Mouse (Mus musculus) left cerebral cortex, adult 18-20 months (tissue): ENCODE results near the gene Atp8a2. TPM values are rescaled to one million over a fixed set of nuclear protein-coding genes. Genes with fewer than 3 reads are reported as not detected.

Source experiments
- DNase-seq, 2 experiments: peaks; one replicate each; pipeline ENCODE4 v3.0.0; 2021 to 2022; ENCODE audit warnings: low spot score in 2 of 2, mixed read lengths in 1 of 2
- total RNA-seq, 2 experiments: library from RNA; stranded (reverse); gene quantifications; 2 replicates each; pipeline ENCODE4 v1.2.3; 2021

The Atp8a2 gene
- total RNA-seq, 2 experiments from 2014 or later: 63.7 to 65.5 TPM

- DNase-seq: no peak
These were observed 394.9 kb downstream of the Atp8a2 start for GRCm38 (mm10) chr14:59801961-59802599.

DNA sequence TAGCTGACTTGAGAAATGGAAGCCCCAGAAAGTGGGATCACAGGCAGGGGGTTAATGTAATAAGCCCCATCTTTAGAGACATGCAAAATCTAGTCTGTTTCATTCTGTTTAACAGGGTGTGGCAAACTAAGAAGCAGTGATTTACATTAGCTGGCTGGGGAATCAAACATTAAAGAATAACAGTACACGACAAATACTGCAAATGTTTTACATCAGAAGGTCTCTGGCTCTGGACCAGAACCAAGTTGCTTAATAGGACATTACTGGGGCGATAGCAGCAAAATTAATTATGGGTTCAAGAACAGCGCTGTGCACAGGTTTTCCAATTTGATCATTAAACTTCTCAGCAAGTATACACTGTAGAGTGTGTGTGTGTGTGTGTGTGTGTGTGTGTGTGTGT is 397.5 kb downstream of the Atp8a2 start:
- DNase-seq: no peak

GRCm38 (mm10) chr14:59793841-59794240 is 403.1 kb downstream of the Atp8a2 start:
- DNase-seq: no peak

DNA sequence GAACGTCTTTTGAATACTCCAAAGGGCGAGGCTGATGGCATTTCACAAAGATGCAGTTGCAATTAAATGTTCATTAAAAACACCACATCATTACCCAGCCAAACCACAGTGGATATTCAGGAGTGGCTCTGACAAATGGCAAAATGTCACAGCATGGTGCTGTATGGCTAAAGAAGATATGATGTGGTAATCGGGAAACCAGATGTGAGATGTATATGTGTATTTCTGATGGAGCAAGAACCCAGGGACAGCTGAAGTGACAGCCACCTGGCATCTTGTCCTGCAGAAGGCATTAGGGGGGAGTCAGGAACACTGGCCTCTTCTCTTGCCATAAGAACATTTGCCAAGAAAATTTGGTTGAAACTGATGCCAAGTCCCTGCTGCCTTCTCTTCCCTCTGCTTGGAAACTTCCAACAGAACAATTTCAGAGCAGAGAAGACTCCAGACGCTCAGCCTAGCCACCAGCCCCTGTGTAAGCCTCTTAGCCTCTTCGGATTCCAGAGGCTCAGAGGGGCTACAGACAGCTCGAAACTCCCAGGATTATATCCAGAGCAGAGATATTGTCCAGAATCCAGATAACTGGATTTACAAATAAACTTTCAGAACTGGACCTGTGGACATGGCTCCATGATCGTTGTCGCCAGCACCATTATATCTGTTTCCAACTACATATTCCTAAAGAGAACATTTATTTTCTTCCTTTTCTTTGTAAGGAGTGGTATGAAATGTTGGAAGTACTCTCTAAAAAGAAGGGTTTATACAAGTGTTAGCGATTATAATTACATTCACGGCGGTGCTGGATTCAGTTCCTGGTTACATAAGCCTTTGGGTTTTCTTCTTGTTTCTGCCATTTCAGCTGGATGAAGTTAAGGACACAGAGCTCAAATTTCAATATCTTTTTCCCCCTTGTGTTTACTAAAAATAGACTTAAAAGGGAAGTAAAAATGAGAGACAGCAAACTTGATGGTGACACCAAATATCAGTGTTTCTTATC is 413.3 kb downstream of the Atp8a2 start:
- no peak for DNase-seq

- DNase-seq: no peak
These were observed 416.6 kb downstream of the Atp8a2 start for GRCm38 (mm10) chr14:59780391-59780790.

- DNase-seq: no peak
These were observed 434.8 kb downstream of the Atp8a2 start for GRCm38 (mm10) chr14:59762227-59762626.

GRCm38 (mm10) chr14:59759900-59760493 is 437.0 kb downstream of the Atp8a2 start:
- no peak for DNase-seq

DNA sequence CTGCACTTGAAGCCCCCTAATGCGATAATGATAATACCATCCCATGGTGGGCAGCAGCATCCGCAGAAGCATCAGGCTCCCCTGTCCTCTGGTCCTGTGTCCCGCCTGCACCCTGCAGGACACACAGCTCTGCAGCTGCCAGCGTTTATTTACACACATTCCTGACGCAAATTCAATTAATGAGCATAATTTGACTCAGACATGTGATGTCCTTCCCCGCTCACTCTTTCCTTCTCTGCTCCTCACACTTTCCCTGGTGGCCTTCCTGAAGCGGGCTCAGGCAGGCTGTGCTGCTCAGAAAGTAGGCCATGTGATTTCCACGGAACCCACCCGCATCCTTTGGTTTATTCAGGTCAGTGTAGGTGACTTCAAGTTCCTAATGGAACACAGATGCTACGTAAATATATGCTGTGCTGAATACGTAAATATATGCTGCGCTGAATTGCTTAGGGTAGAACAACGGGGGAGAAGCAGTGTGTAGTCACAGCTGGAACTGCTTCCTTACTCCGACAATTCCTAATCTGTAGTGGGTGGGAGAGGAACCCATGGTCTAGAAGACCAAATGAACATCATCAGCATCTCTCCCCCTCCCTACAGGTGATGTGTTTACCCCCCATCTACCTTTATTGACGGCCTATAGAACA is 437.7 kb downstream of the Atp8a2 start:
- no peak for DNase-seq

GRCm38 (mm10) chr14:59752401-59752800 is 444.6 kb downstream of the Atp8a2 start:
- DNase-seq: no peak

- DNase-seq: no peak
These were observed 447.0 kb downstream of the Atp8a2 start for GRCm38 (mm10) chr14:59750005-59750404.

- DNase-seq: no peak
These were observed 451.3 kb downstream of the Atp8a2 start for GRCm38 (mm10) chr14:59745676-59746075.

GRCm38 (mm10) chr14:59741752-59742151 is 455.2 kb downstream of the Atp8a2 start:
- no peak for DNase-seq

DNA sequence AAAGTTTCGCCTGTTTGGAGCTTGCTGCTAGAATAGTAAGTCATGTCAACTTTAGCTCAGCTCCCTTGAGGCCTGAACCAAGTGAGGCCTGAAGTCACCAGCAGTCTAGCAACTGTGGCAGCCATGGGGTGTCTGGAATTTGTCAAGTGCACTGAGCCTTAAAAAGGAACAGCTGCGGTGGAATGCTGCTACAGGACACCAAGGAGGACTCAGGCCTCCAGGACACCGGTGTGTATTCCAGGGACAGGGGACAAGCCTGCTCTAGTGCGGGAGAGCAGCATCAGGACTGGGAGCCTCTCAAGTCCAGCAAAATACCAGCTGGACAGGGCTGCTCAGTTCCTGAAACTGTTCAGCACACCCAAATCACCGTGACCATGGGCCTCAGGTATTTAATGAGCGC is 457.5 kb downstream of the Atp8a2 start:
- DNase-seq: no peak

GRCm38 (mm10) chr14:59737734-59738294 is 459.2 kb downstream of the Atp8a2 start:
- DNase-seq: no peak

- DNase-seq: no peak
These were observed 459.9 kb downstream of the Atp8a2 start for GRCm38 (mm10) chr14:59736861-59737700.

DNA sequence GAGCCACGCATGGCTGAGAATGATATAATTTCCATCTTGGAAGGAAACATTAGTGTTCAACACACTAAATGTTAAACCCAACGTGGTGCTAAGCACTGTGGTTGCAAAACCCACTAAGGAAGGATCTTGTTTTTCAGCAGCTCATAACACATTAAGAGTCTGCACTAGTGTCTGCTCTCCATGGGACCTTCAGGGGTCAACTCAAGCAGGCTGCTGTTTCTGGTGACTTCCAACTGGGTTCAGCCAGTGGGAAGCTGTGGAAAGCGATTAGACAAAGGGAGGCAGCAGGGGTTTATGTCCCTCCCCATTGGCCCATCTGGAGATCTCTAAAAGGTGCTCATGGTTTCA is 467.0 kb downstream of the Atp8a2 start:
- DNase-seq: no peak

DNA sequence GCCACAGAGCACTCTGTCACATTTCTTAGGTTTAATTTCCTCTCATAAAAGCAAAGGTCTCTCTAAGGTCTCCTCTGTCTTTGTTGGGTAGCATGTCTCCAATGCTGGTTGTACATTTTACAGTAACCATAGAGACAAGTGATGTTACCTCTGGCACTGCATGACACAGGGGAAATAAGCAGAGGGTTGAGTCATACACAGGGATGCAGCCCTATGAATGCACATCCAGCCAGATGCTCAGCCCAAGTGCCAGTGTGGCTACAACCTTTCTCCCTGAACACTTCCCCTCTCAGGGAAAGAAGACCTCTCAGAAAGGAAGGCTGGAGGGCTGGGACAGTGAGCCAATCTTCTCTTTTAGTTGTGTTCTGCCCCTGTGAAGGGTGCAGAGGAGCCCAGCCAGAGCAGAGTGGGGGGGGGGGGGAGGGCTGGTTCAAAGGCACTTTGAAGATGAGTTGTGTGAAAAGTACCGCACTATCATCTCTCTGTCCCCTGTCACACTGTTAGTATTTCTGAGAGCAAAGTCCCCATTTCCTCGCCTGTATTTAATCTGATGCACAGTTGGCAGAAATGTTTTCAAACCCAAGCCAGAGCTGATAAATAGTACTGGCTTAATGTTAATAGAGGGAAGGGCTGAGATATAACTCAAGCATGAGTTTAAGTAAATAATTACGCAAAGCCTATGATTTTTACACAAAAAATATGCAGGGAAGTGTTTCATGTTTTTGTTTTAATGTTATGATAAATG is 467.5 kb downstream of the Atp8a2 start:
- no peak for DNase-seq

GRCm38 (mm10) chr14:59727016-59727415 is 470.0 kb downstream of the Atp8a2 start:
- no peak for DNase-seq

GRCm38 (mm10) chr14:59723163-59723562 is 473.8 kb downstream of the Atp8a2 start:
- no peak for DNase-seq

GRCm38 (mm10) chr14:59721957-59722356 is 475.0 kb downstream of the Atp8a2 start:
- DNase-seq: no peak
